Mouse (Mus musculus) hindbrain, embryonic 10.5 days (tissue): ENCODE measurements around the gene Fanci. TPM values are rescaled to one million over a fixed set of nuclear protein-coding genes. Genes with fewer than 3 reads are reported as not detected.

Source experiments
- DNase-seq: peaks from one replicate; pipeline ENCODE4 v3.0.0-alpha.2; 2017; ENCODE audit warnings: low spot score
- H3K27ac ChIP-seq: fragments of 300-500 bp; sonication (generic); 2 replicates; pipeline ENCODE4 v1.5.1; 2016; ENCODE audit warnings: mild to moderate bottlenecking, moderate library complexity
- H3K27me3 ChIP-seq: fragments of 300-500 bp; sonication (generic); 2 replicates; pipeline ENCODE4 v1.6.1; 2016; ENCODE audit warnings: mild to moderate bottlenecking; ENCODE audit not compliant: poor library complexity, insufficient read depth, severe bottlenecking
- H3K36me3 ChIP-seq: fragments of 300-500 bp; sonication (generic); 2 replicates; pipeline ENCODE4 v1.6.1; 2016; ENCODE audit warnings: mild to moderate bottlenecking, moderate library complexity
- H3K4me1 ChIP-seq: fragments of 300-500 bp; sonication (generic); replicated peaks from 2 replicates; pipeline ENCODE4 v1.6.1; 2016; ENCODE audit warnings: mild to moderate bottlenecking
- H3K4me3 ChIP-seq: fragments of 300-500 bp; sonication (generic); 2 replicates; pipeline ENCODE4 v1.5.1; 2016; ENCODE audit warnings: mild to moderate bottlenecking, moderate library complexity
- H3K9me3 ChIP-seq: fragments of 300-500 bp; sonication (generic); 2 replicates; pipeline ENCODE4 v1.6.1; 2016; ENCODE audit warnings: mild to moderate bottlenecking, moderate library complexity
- WGBS: fragments of 180-500 bp; shearing (Covaris S2); methylation state at CpG from one replicate; pipeline ENCODE4 v1.1.7; 2016; 5-methylcytosine and 5-hydroxymethylcytosine counted together
- polyA plus RNA-seq: library from polyadenylated mRNA; unstranded; fragments of >200 nt; fragmentation: Nextera tagmentation; extraction: Ambion mirVana; gene quantifications from 2 replicates; pipeline ENCODE4 v1.2.1, GENCODE M21; 2016

Fanci gene
- polyA plus RNA-seq, 1 experiment from 2014 or later, result 16.1 TPM

- no peaks in the 10 kb centered on the region for H3K9me3 ChIP-seq
- peaks cover 35% of the 10 kb centered on the region for H3K4me1 ChIP-seq
- no peak overlapping the region for H3K4me3 ChIP-seq
- H3K27ac ChIP-seq, result no peak overlapping the region
- no peaks in the 10 kb centered on the region for H3K36me3 ChIP-seq
- 65% methylated on average over 3 of the region's 3 CpGs for WGBS
- no peak for DNase-seq
- H3K27me3 ChIP-seq, result peaks cover 16% of the 10 kb centered on the region
Observed at GRCm38 (mm10) chr7:79470718-79471117, 79.0 kb downstream of the Fanci start.

GRCm38 (mm10) chr7:79471436-79471835 is 79.7 kb downstream of the Fanci start:
- Histone ChIP-seq H3K27ac (no peak overlapping the region), H3K9me3 (no peaks in the 10 kb centered on the region), H3K4me3 (no peak overlapping the region), H3K36me3 (no peaks in the 10 kb centered on the region), H3K27me3 (peaks cover 16% of the 10 kb centered on the region), H3K4me1 (peaks cover 33% of the 10 kb centered on the region)
- 69% methylated on average over 7 of the region's 7 CpGs for WGBS
- DNase-seq, result no peak

GRCm38 (mm10) chr7:79472792-79473191 is 81.1 kb downstream of the Fanci start:
- Histone ChIP-seq H3K36me3 (no peaks in the 10 kb centered on the region), H3K27ac (no peak overlapping the region), H3K4me1 (peaks cover 19% of the 10 kb centered on the region), H3K9me3 (no peaks in the 10 kb centered on the region), H3K27me3 (peaks cover 14% of the 10 kb centered on the region), H3K4me3 (no peak overlapping the region)
- no peak for DNase-seq
- WGBS, result 58% methylated on average over 2 of the region's 2 CpGs

- H3K4me3 ChIP-seq, result no peak overlapping the region
- H3K36me3 ChIP-seq, result no peaks in the 10 kb centered on the region
- peaks cover 6% of the 10 kb centered on the region for H3K27me3 ChIP-seq
- no peak for DNase-seq
- peaks cover 10% of the 10 kb centered on the region for H3K4me1 ChIP-seq
- WGBS, result 88% methylated on average over 9 of the region's 9 CpGs
- no peaks in the 10 kb centered on the region for H3K9me3 ChIP-seq
- no peak overlapping the region for H3K27ac ChIP-seq
Observed at GRCm38 (mm10) chr7:79473496-79474194, 81.9 kb downstream of the Fanci start.

- H3K36me3 ChIP-seq, result no peaks in the 10 kb centered on the region
- peaks cover 4% of the 10 kb centered on the region; the same call in 1 of the 2 replicates for H3K4me1 ChIP-seq
- no peak for DNase-seq
- H3K27me3 ChIP-seq, result no peaks in the 10 kb centered on the region
- H3K9me3 ChIP-seq, result no peaks in the 10 kb centered on the region
- WGBS, result 81% methylated on average over 5 of the region's 5 CpGs
- H3K27ac ChIP-seq, result no peak overlapping the region
- H3K4me3 ChIP-seq, result no peak overlapping the region
Observed at GRCm38 (mm10) chr7:79474831-79475399, 83.2 kb downstream of the Fanci start.

GRCm38 (mm10) chr7:79486528-79486927 is 94.8 kb downstream of the Fanci start:
- Histone ChIP-seq H3K4me3 (no peak overlapping the region), H3K27me3 (peaks cover 30% of the 10 kb centered on the region), H3K9me3 (no peaks in the 10 kb centered on the region), H3K36me3 (no peaks in the 10 kb centered on the region), H3K27ac (no peak overlapping the region), H3K4me1 (0 out of 2 replicates have a peak, but pooled peaks cover 4% of the 10 kb centered on the region)
- no peak for DNase-seq
- WGBS, result 53% methylated on average over 10 of the region's 10 CpGs

- peaks cover 71% of the 10 kb centered on the region for H3K27me3 ChIP-seq
- no peaks in the 10 kb centered on the region for H3K36me3 ChIP-seq
- H3K27ac ChIP-seq, result no peak overlapping the region
- DNase-seq, result peak; percentile 68
- peaks cover 43% of the 10 kb centered on the region for H3K4me1 ChIP-seq
- H3K4me3 ChIP-seq, result no peak overlapping the region
- no peaks in the 10 kb centered on the region for H3K9me3 ChIP-seq
- 9% methylated on average over 8 of the region's 8 CpGs for WGBS
Observed at GRCm38 (mm10) chr7:79493915-79494314, 102.2 kb downstream of the Fanci start.

GRCm38 (mm10) chr7:79495988-79496815 is 104.5 kb downstream of the Fanci start:
- H3K4me1 ChIP-seq, result peaks cover 61% of the 10 kb centered on the region
- no peaks in the 10 kb centered on the region for H3K9me3 ChIP-seq
- peak overlapping the region; percentile 39 for H3K4me3 ChIP-seq
- under 1% methylated on average over 38 of the region's 38 CpGs for WGBS
- peak overlapping the region; percentile 90 for H3K27ac ChIP-seq
- peak; percentile 92 for DNase-seq
- peaks cover 86% of the 10 kb centered on the region for H3K27me3 ChIP-seq
- H3K36me3 ChIP-seq, result no peaks in the 10 kb centered on the region

GRCm38 (mm10) chr7:79496816-79497328 is 105.1 kb downstream of the Fanci start:
- Histone ChIP-seq H3K27me3 (peaks cover 93% of the 10 kb centered on the region), H3K4me1 (peaks cover 67% of the 10 kb centered on the region), H3K4me3 (peak overlapping the region; percentile 39), H3K9me3 (no peaks in the 10 kb centered on the region), H3K36me3 (peaks cover 5% of the 10 kb centered on the region; the same call in 1 of the 2 replicates), H3K27ac (peak overlapping the region; percentile 90)
- 4% methylated on average over 9 of the region's 9 CpGs for WGBS
- peak; percentile 60 for DNase-seq

- Histone ChIP-seq H3K27ac (peak overlapping the region; percentile 90), H3K4me1 (peaks cover 76% of the 10 kb centered on the region), H3K9me3 (no peaks in the 10 kb centered on the region), H3K36me3 (peaks cover 9% of the 10 kb centered on the region; the same call in 1 of the 2 replicates), H3K27me3 (peaks cover 99% of the 10 kb centered on the region), H3K4me3 (peak overlapping the region; percentile 39)
- under 1% methylated on average over 20 of the region's 20 CpGs for WGBS
- peak; percentile 84 for DNase-seq
Observed at GRCm38 (mm10) chr7:79497701-79498115, 106.0 kb downstream of the Fanci start.

GRCm38 (mm10) chr7:79498356-79498755 is 106.6 kb downstream of the Fanci start:
- DNase-seq, result no peak
- Histone ChIP-seq H3K4me3 (peak overlapping the region; percentile 39), H3K36me3 (peaks cover 15% of the 10 kb centered on the region; the same call in 1 of the 2 replicates), H3K9me3 (no peaks in the 10 kb centered on the region), H3K4me1 (peaks cover 82% of the 10 kb centered on the region), H3K27me3 (peaks cover 99% of the 10 kb centered on the region), H3K27ac (peak overlapping the region; percentile 90)
- 3% methylated on average over 6 of the region's 6 CpGs for WGBS

GRCm38 (mm10) chr7:79498965-79499595 is 107.4 kb downstream of the Fanci start:
- Histone ChIP-seq H3K4me3 (peak overlapping the region; percentile 63), H3K36me3 (peaks cover 18% of the 10 kb centered on the region; the same call in 1 of the 2 replicates), H3K4me1 (peaks cover 88% of the 10 kb centered on the region), H3K27me3 (peaks cover 99% of the 10 kb centered on the region), H3K27ac (peak overlapping the region; percentile 98), H3K9me3 (no peaks in the 10 kb centered on the region)
- peak; percentile 80 for DNase-seq
- WGBS, result 2% methylated on average over 35 of the region's 35 CpGs
